Mouse (Mus musculus) liver, embryonic 14.5 days (tissue): Measurements from ENCODE around the gene Gm49358. TPM values are rescaled to one million over a fixed set of nuclear protein-coding genes. Genes with fewer than 3 reads are reported as not detected.

Source experiments
- ATAC-seq: fragments of 200-750 bp; cut with Nextera tagmentation; 2 replicates; pipeline ENCODE4 v1.8.0; 2017; ENCODE audit warnings: moderate number of reproducible peaks, mild to moderate bottlenecking, moderate library complexity; ENCODE audit not compliant: insufficient read depth
- DNase-seq, 3 experiments: peaks; one replicate each; pipeline ENCODE4 v3.0.0-alpha.2; 2012 to 2013; ENCODE audit warnings: low read depth in 3 of 3, low spot score in 3 of 3
- H3K27ac ChIP-seq: fragments of 300-500 bp; sonication (generic); 2 replicates; pipeline ENCODE4 v1.5.1; 2014; ENCODE audit warnings: moderate library complexity, mild to moderate bottlenecking, control low read depth, inconsistent platforms
- H3K27me3 ChIP-seq: fragments of 300-500 bp; sonication (generic); 2 replicates; pipeline ENCODE4 v1.6.1; 2014; ENCODE audit warnings: mild to moderate bottlenecking, low read length, moderate library complexity; ENCODE audit not compliant: control insufficient read depth, insufficient read depth
- H3K36me3 ChIP-seq: fragments of 300-500 bp; sonication (generic); replicated peaks from 2 replicates; pipeline ENCODE4 v1.6.1; 2014; ENCODE audit warnings: low read depth; ENCODE audit not compliant: control insufficient read depth, insufficient read depth
- H3K4me1 ChIP-seq, 2 experiments: fragments of 200-500 bp in 1 of 2; fragments of 300-500 bp in 1 of 2; sonication (generic) in 1 of 2; replicated peaks; 2 replicates each; pipeline ENCODE4 v1.6.1; 2012 to 2014; ENCODE audit warnings: antibody characterized with exemption in 1 of 2, inconsistent platforms in 1 of 2, low read length in 1 of 2; ENCODE audit not compliant: control insufficient read depth in 2 of 2, insufficient read depth in 2 of 2
- H3K4me2 ChIP-seq: fragments of 300-500 bp; sonication (generic); 2 replicates; pipeline ENCODE4 v1.6.1; 2014; ENCODE audit warnings: low read depth, mild to moderate bottlenecking, control low read depth, moderate library complexity
- H3K4me3 ChIP-seq, 2 experiments: fragments of 200-500 bp in 1 of 2; fragments of 300-500 bp in 1 of 2; sonication (generic) in 1 of 2; 2 replicates each; pipeline ENCODE4 v1.5.1; 2012 to 2014; ENCODE audit warnings: low read depth in 2 of 2, low read length in 2 of 2, mild to moderate bottlenecking in 2 of 2, control low read depth in 1 of 2, inconsistent platforms in 1 of 2, moderate library complexity in 1 of 2; ENCODE audit not compliant: insufficient read depth in 1 of 2
- H3K9ac ChIP-seq: fragments of 300-500 bp; sonication (generic); replicated peaks from 2 replicates; pipeline ENCODE4 v1.6.1; 2014; ENCODE audit warnings: mild to moderate bottlenecking, control low read depth, moderate library complexity
- H3K9me3 ChIP-seq: fragments of 300-500 bp; sonication (generic); 2 replicates; pipeline ENCODE4 v1.6.1; 2016; ENCODE audit warnings: low read length, mixed read lengths; ENCODE audit not compliant: control insufficient read depth
- CTCF ChIP-seq: IDR thresholded peaks from 2 replicates; pipeline ENCODE4 v1.5.1; 2016; ENCODE audit warnings: antibody characterized with exemption, low read depth, control low read depth
- EP300 ChIP-seq: IDR thresholded peaks from 2 replicates; pipeline ENCODE4 v1.6.1; 2016; ENCODE audit warnings: antibody characterized with exemption, low read depth
- WGBS: fragments of 180-500 bp; shearing (Covaris S2); extraction: QIAGEN DNeasy Blood & Tissue Kit; methylation state at CpG from one replicate; pipeline ENCODE4 v1.1.7; 2014; ENCODE audit not compliant: insufficient replicate concordance; 5-methylcytosine and 5-hydroxymethylcytosine counted together
- polyA plus RNA-seq, 2 experiments: library from polyadenylated mRNA; depleted of rRNA in 1 of 2; stranded (reverse) in 1 of 2; unstranded in 1 of 2; fragments of >200 nt; fragmentation: Nextera tagmentation in 1 of 2; extraction: Ambion mirVana in 1 of 2; gene quantifications; 2 replicates each; pipeline versions ENCODE4 v1.2.1 to v1.2.3; 2012 to 2014

Gene Gm49358
- polyA plus RNA-seq, 2 experiments: not detected

DNA sequence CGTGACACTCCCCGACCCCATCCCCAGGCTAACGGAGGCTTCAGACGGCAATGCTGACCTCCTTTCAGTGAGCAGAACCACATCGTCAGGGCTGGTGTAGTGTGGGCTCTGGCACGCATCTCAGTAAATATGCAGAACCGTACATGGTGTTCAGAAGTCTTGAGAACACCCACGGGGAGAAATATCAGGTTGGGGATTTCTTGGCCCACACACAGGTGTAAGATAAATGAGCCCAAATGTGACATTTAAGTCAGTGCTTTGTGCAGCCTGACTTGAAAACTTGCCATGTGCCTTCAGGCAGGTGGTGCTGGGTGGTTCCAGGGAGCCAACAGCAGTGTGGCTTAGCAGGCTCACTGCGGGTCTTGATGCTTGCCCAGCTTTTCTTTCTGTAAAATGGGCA, 46.2 kb downstream of the Gm49358 start:
- H3K9me3 ChIP-seq: no peaks in the 10 kb centered on the region
- no peak overlapping the region for H3K4me2 ChIP-seq
- no peaks in the 10 kb centered on the region for H3K4me1 ChIP-seq
- H3K9ac ChIP-seq: no peak overlapping the region
- 79% methylated on average over 9 of the region's 9 CpGs for WGBS
- H3K27me3 ChIP-seq: no peaks in the 10 kb centered on the region
- no peak overlapping the region for H3K27ac ChIP-seq
- no peak overlapping the region for H3K4me3 ChIP-seq
- no peaks in the 10 kb centered on the region for H3K36me3 ChIP-seq
- TF ChIP-seq EP300: no peak
- no peak for TF ChIP-seq CTCF
- DNase-seq (no peak), ATAC-seq (no peak)

DNA sequence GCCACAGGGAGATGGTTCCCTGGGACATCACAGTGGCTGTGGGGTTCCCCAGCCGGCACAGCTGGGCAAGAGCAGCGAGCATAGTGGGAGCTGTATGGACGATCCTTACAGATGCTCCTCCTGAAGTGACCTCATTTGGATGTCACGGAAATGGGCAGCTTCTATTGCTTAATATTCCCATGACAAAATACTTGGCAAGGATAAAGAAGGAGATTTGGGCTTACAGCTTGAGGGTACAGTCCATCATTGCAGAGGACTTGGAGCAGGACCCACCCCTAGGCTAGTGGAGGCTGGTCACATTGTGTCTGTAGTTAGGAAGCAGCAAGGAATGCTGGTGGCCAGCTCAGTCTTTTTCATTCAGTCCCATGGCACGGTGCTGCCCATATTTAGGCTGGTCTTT, 46.8 kb downstream of the Gm49358 start:
- Histone ChIP-seq H3K27ac (no peak overlapping the region), H3K4me3 (no peak overlapping the region), H3K4me1 (no peaks in the 10 kb centered on the region), H3K9ac (no peak overlapping the region), H3K27me3 (no peaks in the 10 kb centered on the region), H3K4me2 (no peak overlapping the region), H3K36me3 (no peaks in the 10 kb centered on the region), H3K9me3 (no peaks in the 10 kb centered on the region)
- TF ChIP-seq CTCF: no peak
- no peak for TF ChIP-seq EP300
- no peak for DNase-seq
- WGBS: 68% methylated on average over 5 of the region's 5 CpGs
- ATAC-seq: no peak

DNA sequence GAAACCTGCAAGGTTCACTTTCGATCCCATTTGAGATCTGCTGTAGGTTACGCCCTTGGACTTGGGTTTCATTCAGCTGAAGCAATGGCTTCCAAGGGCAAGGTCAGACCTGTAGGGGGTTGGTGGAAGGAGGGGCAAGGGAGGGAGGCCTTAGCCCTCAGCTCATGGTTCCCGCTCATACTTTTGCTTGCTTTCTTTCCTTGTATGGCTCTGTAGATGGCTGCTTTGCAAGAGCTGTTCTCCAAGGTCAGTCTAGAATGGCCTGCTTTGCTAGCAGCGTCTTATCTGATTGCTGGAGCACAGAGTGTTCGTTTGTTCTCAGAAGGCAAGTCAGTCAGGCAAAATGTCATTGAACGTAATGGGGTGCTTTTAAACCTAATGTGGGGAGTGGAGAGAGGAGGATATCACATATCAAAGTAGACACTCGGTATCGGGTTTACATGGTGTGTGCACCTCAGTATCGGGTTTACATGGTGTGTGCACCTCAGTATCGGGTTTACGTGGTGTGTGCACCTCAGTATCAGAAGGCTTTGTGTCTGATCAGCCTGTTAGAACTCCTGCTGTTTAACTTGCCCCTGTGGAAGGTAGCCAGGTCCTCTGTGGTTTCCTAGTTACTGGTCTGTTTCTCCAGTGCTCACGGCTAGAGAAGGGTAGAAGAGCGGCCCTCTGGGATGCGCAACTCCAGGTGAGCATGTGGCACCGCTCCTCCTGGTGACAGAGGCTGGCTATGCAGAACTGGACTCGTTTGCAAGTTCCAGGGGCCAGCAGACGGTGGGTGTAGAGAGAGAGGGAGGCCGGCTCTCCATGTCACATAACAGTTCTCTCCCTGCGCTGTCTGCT, 50.7 kb downstream of the Gm49358 start:
- H3K36me3 ChIP-seq: no peaks in the 10 kb centered on the region
- WGBS: 65% methylated on average over 19 of the region's 19 CpGs
- ATAC-seq: no peak
- DNase-seq: no peak
- H3K27ac ChIP-seq: no peak overlapping the region
- H3K9me3 ChIP-seq: no peaks in the 10 kb centered on the region
- no peaks in the 10 kb centered on the region for H3K27me3 ChIP-seq
- H3K4me1 ChIP-seq: 0 out of 4 replicates have a peak, but pooled peaks cover 0 to 7% of the 10 kb centered on the region in 2 experiments
- no peak overlapping the region for H3K4me2 ChIP-seq
- no peak for TF ChIP-seq EP300
- TF ChIP-seq CTCF: no peak
- no peak overlapping the region for H3K4me3 ChIP-seq
- H3K9ac ChIP-seq: no peak overlapping the region

DNA sequence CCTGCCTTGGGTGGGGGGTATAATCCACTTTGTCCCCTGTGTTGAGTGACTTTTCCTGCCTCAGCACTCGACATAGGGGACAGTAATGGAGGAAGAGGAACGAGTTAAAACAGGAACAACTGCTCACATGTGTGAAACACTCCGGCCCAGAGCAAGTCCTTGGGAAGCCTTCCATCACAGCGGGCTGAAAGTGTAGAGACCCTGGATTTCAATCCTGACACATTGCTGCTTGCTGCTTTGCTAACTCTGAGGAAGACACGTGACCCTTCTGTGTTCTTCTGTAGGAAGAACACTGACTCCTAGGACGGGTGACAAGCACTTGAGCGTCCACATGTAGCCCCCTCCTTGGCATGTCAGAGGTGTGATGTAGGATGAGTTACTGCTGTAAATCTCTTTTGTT, 51.4 kb downstream of the Gm49358 start:
- no peak overlapping the region for H3K9ac ChIP-seq
- WGBS: 55% methylated on average over 7 of the region's 7 CpGs
- TF ChIP-seq CTCF: no peak
- no peak for TF ChIP-seq EP300
- H3K36me3 ChIP-seq: no peaks in the 10 kb centered on the region
- H3K4me1 ChIP-seq: 0 out of 4 replicates have a peak, but pooled peaks cover 0 to 7% of the 10 kb centered on the region in 2 experiments
- DNase-seq: no peak
- H3K27ac ChIP-seq: no peak overlapping the region
- no peaks in the 10 kb centered on the region for H3K9me3 ChIP-seq
- H3K4me3 ChIP-seq: no peak overlapping the region
- no peaks in the 10 kb centered on the region for H3K27me3 ChIP-seq
- H3K4me2 ChIP-seq: no peak overlapping the region
- ATAC-seq: no peak

DNA sequence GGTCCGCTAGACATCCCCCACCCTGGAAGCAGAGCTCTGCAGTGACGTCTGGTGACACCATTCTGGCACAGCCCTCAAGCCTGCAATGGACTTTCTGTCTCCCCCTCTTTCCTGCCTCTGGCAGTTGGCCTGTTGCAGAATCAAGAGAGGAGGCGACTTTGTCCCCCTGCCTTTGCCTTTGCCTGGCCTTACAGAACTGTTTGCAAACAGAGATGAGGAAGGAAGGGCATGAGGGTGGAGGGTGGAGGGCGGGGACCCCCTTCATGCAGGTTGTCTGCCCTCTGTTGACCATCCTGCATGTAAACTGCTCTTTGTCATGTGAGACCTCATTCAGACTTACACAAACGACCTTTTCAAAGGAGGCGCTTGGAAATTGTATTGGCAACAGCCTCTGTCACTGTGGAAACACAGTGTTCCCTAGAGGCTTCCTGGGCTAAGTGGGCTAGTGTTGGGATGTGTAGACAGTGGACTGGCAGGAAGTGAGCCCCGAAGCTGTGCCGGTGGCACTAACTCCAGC, 55.9 kb downstream of the Gm49358 start:
- no peaks in the 10 kb centered on the region for H3K9me3 ChIP-seq
- TF ChIP-seq EP300 (no peak), CTCF (no peak)
- DNase-seq (no peak), ATAC-seq (no peak)
- H3K9ac ChIP-seq: no peak overlapping the region
- no peak overlapping the region for H3K27ac ChIP-seq
- H3K4me3 ChIP-seq: no peak overlapping the region
- 0 out of 4 replicates have a peak, but pooled peaks cover 0 to 7% of the 10 kb centered on the region in 2 experiments for H3K4me1 ChIP-seq
- no peaks in the 10 kb centered on the region for H3K27me3 ChIP-seq
- no peak overlapping the region for H3K4me2 ChIP-seq
- H3K36me3 ChIP-seq: no peaks in the 10 kb centered on the region
- WGBS: 53% methylated on average over 8 of the region's 8 CpGs
